Mouse (Mus musculus) liver, embryonic 16.5 days (tissue): Measurements from ENCODE around the gene Gm1993. TPM values are rescaled to one million over a fixed set of nuclear protein-coding genes. Genes with fewer than 3 reads are reported as not detected.
"Not testable (repeated sequence)": the region's sequence is repeated elsewhere in the genome, so short reads cannot be mapped to it uniquely, and the experiment has no call there.

ENCODE experiments used
- ATAC-seq: fragments of 200-750 bp; cut with Nextera tagmentation; 2 replicates; pipeline ENCODE4 v1.8.0; 2017; ENCODE audit warnings: low read depth, mild to moderate bottlenecking, moderate number of reproducible peaks, moderate library complexity
- H3K27ac ChIP-seq: fragments of 300-500 bp; sonication (generic); 2 replicates; pipeline ENCODE4 v1.5.1; 2014; ENCODE audit warnings: mild to moderate bottlenecking, low read length
- H3K27me3 ChIP-seq: fragments of 300-500 bp; sonication (generic); 2 replicates; pipeline ENCODE4 v1.6.1; 2014; ENCODE audit warnings: low read depth, low read length, mixed read lengths; ENCODE audit not compliant: control insufficient read depth, insufficient read depth
- H3K36me3 ChIP-seq: fragments of 300-500 bp; sonication (generic); 2 replicates; pipeline ENCODE4 v1.6.1; 2014; ENCODE audit warnings: mild to moderate bottlenecking; ENCODE audit not compliant: control insufficient read depth, insufficient read depth
- H3K4me1 ChIP-seq: fragments of 300-500 bp; sonication (generic); 2 replicates; pipeline ENCODE4 v1.6.1; 2014; ENCODE audit warnings: low read depth, low read length, mixed read lengths; ENCODE audit not compliant: control insufficient read depth
- H3K4me2 ChIP-seq: fragments of 300-500 bp; sonication (generic); 2 replicates; pipeline ENCODE4 v1.6.1; 2014; ENCODE audit warnings: low read depth, low read length, mixed read lengths
- H3K4me3 ChIP-seq: fragments of 300-500 bp; sonication (generic); 2 replicates; pipeline ENCODE4 v1.5.1; 2014; ENCODE audit warnings: low read depth, mild to moderate bottlenecking, low read length
- H3K9ac ChIP-seq: fragments of 300-500 bp; sonication (generic); 2 replicates; pipeline ENCODE4 v1.6.1; 2014; ENCODE audit warnings: low read depth, low read length
- H3K9me3 ChIP-seq: fragments of 300-500 bp; sonication (generic); replicated peaks from 2 replicates; pipeline ENCODE4 v1.6.1; 2016; ENCODE audit warnings: low read length; ENCODE audit not compliant: control insufficient read depth
- WGBS: fragments of 180-500 bp; shearing (Covaris S2); extraction: QIAGEN DNeasy Blood & Tissue Kit; methylation state at CpG from one replicate; pipeline ENCODE4 v1.1.7; 2014; ENCODE audit not compliant: insufficient replicate concordance; 5-methylcytosine and 5-hydroxymethylcytosine counted together
- polyA plus RNA-seq: library from polyadenylated mRNA; unstranded; fragments of >200 nt; fragmentation: Nextera tagmentation; extraction: Ambion mirVana; gene quantifications from 2 replicates; pipeline ENCODE4 v1.2.1, GENCODE M21; 2015

The Gm1993 gene
- not detected in 2 replicates for polyA plus RNA-seq

- H3K9me3 ChIP-seq, H3K36me3 ChIP-seq, H3K4me3 ChIP-seq, H3K27me3 ChIP-seq, H3K9ac ChIP-seq, H3K27ac ChIP-seq, H3K4me1 ChIP-seq, ATAC-seq, H3K4me2 ChIP-seq: not testable (repeated sequence)
- WGBS, result 61% methylated on average over 7 of the region's 7 CpGs
Measured at GRCm38 (mm10) chrX:25570352-25570751, at the start of gene Gm1993. Gene Gm1993, minus strand, starts transcription at chrX:25570452.
